Mouse (Mus musculus): ENCODE measurements around the gene Rpl18a.

GRCm38 (mm10) chr8:70899226-70899625 is 2.0 kb upstream of the Rpl18a start:
- TF ChIP-seq POLR2A (IDR thresholded peaks at IDR 0.05; ENCODE audit: extremely low read depth, insufficient read depth, low read length), result no peak
- TF ChIP-seq CTCF (IDR thresholded peaks at IDR 0.05; ENCODE audit: extremely low read depth, insufficient read depth, low read length), result no peak

All from cortical plate, adult 2 months (tissue).